Comparison of ENCODE assay signal across 8 mouse cellular contexts in genomic region chr1:155223849-155224554, GRCm38 (mm10). TPM values are rescaled to one million over a fixed set of nuclear protein-coding genes. Genes with fewer than 3 reads are reported as not detected.
DNase-seq lines count a peak whose midpoint lies in the region; ATAC-seq and TF ChIP-seq lines count a peak whose summit lies in the region.

No protein-coding gene starts in this region.

- peaks cover 2% of the 10 kb centered on the region; the same call in 1 of the 2 replicates for H3K4me1 ChIP-seq in cortical plate, adult 2 months (ENCODE audit: control insufficient read depth, insufficient read depth, low read length)
- H3K4me1 ChIP-seq in intestine, embryonic 15.5 days (replicated peaks), result peaks cover 9% of the 10 kb centered on the region; the same call in 1 of the 2 replicates
- H3K4me1 ChIP-seq in liver, embryonic 11.5 days (replicated peaks; ENCODE audit: control insufficient read depth, insufficient read depth, low read length), result peaks cover 10% of the 10 kb centered on the region
- H3K4me1 ChIP-seq in stomach, embryonic 14.5 days (ENCODE audit: control insufficient read depth, insufficient read depth, low read length), result peaks cover 9% of the 10 kb centered on the region; the same call in 1 of the 2 replicates

- H3K9ac ChIP-seq in intestine, embryonic 15.5 days, result no peak overlapping the region
- peak overlapping the region; percentile 55 for H3K9ac ChIP-seq in liver, embryonic 11.5 days (ENCODE audit: low read depth, low read length)
- no peak overlapping the region for H3K9ac ChIP-seq in stomach, embryonic 14.5 days (replicated peaks; ENCODE audit: low read depth, low read length)

- TF ChIP-seq CTCF in cortical plate, adult 2 months (IDR thresholded peaks at IDR 0.05; ENCODE audit: extremely low read depth, insufficient read depth, low read length), result peak; percentile 88

- 24% methylated on average over 16 of the region's 16 CpGs for WGBS in intestine, embryonic 15.5 days
- 18% methylated on average over 16 of the region's 16 CpGs for WGBS in liver, embryonic 11.5 days
- WGBS in stomach, embryonic 14.5 days, result 26% methylated on average over 16 of the region's 16 CpGs

- TF ChIP-seq POLR2A in cortical plate, adult 2 months (IDR thresholded peaks at IDR 0.05; ENCODE audit: extremely low read depth, insufficient read depth, low read length), result no peak

- no peaks in the 10 kb centered on the region for H3K27me3 ChIP-seq in intestine, embryonic 15.5 days (replicated peaks)
- H3K27me3 ChIP-seq in liver, embryonic 11.5 days (replicated peaks; ENCODE audit: control insufficient read depth, insufficient read depth, low read length), result no peaks in the 10 kb centered on the region
- no peaks in the 10 kb centered on the region for H3K27me3 ChIP-seq in stomach, embryonic 14.5 days (ENCODE audit: control insufficient read depth, insufficient read depth, low read length)

- peak; percentile 84 for DNase-seq in 3T3-L1 (ENCODE audit: low read depth, low spot score)
- peak; percentile 82 for DNase-seq in adipocyte (ENCODE audit: low spot score)
- peak; percentile 88 for DNase-seq in gastrocnemius, postnatal 10 days
- peak; percentile 79 for DNase-seq in liver, embryonic 11.5 days (ENCODE audit: low spot score)

- H3K4me3 ChIP-seq in cortical plate, adult 2 months (ENCODE audit: insufficient read depth, low read length), result no peak overlapping the region
- H3K4me3 ChIP-seq in intestine, embryonic 15.5 days (replicated peaks), result no peak overlapping the region
- H3K4me3 ChIP-seq in liver, embryonic 11.5 days (ENCODE audit: low read depth, low read length), result peak overlapping the region; percentile 34; the same call in 1 of the 2 replicates
- H3K4me3 ChIP-seq in stomach, embryonic 14.5 days (ENCODE audit: low read depth, low read length), result no peak overlapping the region

- peak overlapping the region; percentile 38 for H3K4me2 ChIP-seq in intestine, embryonic 15.5 days (replicated peaks)
- H3K4me2 ChIP-seq in liver, embryonic 11.5 days, result peak overlapping the region; percentile 78
- peak overlapping the region; percentile 19; the same call in 1 of the 2 replicates for H3K4me2 ChIP-seq in stomach, embryonic 14.5 days (replicated peaks; ENCODE audit: low read depth, low read length)

- peak; percentile 87 for ATAC-seq in intestine, embryonic 15.5 days
- peak; percentile 81 for ATAC-seq in liver, embryonic 11.5 days (replicated peaks; ENCODE audit: low FRiP score)
- peak; percentile 76 for ATAC-seq in monocyte, adult 5-6 weeks (replicated peaks; ENCODE audit: insufficient number of reproducible peaks, low FRiP score, low TSS enrichment, poor library complexity, severe bottlenecking)
- peak; percentile 73 for ATAC-seq in stomach, embryonic 14.5 days (ENCODE audit: insufficient number of reproducible peaks, insufficient read depth, low FRiP score, low read depth)

- no peak overlapping the region for H3K27ac ChIP-seq in cortical plate, adult 2 months (ENCODE audit: insufficient read depth, low read length)
- no peak overlapping the region for H3K27ac ChIP-seq in intestine, embryonic 15.5 days
- peak overlapping the region; percentile 41; the same call in 1 of the 2 replicates for H3K27ac ChIP-seq in liver, embryonic 11.5 days (ENCODE audit: low read depth, low read length)
- no peak overlapping the region for H3K27ac ChIP-seq in stomach, embryonic 14.5 days (ENCODE audit: low read length)

- H3K9me3 ChIP-seq in intestine, embryonic 15.5 days, result no peaks in the 10 kb centered on the region
- no peaks in the 10 kb centered on the region for H3K9me3 ChIP-seq in liver, embryonic 11.5 days (ENCODE audit: control insufficient read depth, low read length)
- no peaks in the 10 kb centered on the region for H3K9me3 ChIP-seq in stomach, embryonic 14.5 days (ENCODE audit: control insufficient read depth, low read depth, low read length)

- no peaks in the 10 kb centered on the region for H3K36me3 ChIP-seq in intestine, embryonic 15.5 days
- no peaks in the 10 kb centered on the region for H3K36me3 ChIP-seq in liver, embryonic 11.5 days (ENCODE audit: control insufficient read depth, insufficient read depth, low read length)
- no peaks in the 10 kb centered on the region for H3K36me3 ChIP-seq in stomach, embryonic 14.5 days (ENCODE audit: control insufficient read depth, insufficient read depth, low read length)

RNA-seq across cellular contexts. Expression of gene BC034090, which starts 20.2 kb away (rescaled TPM):
- polyA plus RNA-seq in cortical plate, adult 2 months (2012; rRNA removed), result 13.2 and 14.2 TPM in 2 replicates
- 10 to 100 TPM in 1 of 2 experiments, 1 to 10 TPM in 1; 3.8 to 10.3 TPM for total RNA-seq in gastrocnemius, postnatal 10 days (2021)
- polyA plus RNA-seq in intestine, embryonic 15.5 days (2015; fragmentation: Nextera tagmentation; extraction: Ambion mirVana), result 1.7 and 2.2 TPM in 2 replicates
- polyA plus RNA-seq in liver, embryonic 11.5 days (2014; fragmentation: Nextera tagmentation; extraction: Ambion mirVana), result 0.86 and 1.8 TPM in 2 replicates
- total RNA-seq in monocyte, adult 5-6 weeks (2017), result 0.48 TPM in 1 of 3 replicates, not detected in the others
- 3.3 and 3.8 TPM in 2 replicates for polyA plus RNA-seq in stomach, embryonic 14.5 days (2014; fragmentation: Nextera tagmentation; extraction: Ambion mirVana)

Comparison
In these comparisons a context has a peak if more than half of its experiments do, and no peak if none do; other contexts are left out.
1. H3K4me2 ChIP-seq: peak in every context shown above with its lines; median percentile 78 in liver, embryonic 11.5 days; 38 in intestine, embryonic 15.5 days; 19 in stomach, embryonic 14.5 days.